Mouse (Mus musculus) erythroblast, embryonic 14.5 days (primary cell): Measurements from ENCODE around the gene Trpm3. TPM values are rescaled to one million over a fixed set of nuclear protein-coding genes. Genes with fewer than 3 reads are reported as not detected.

Experiments
- H3K27me3 ChIP-seq: 2 replicates; pipeline ENCODE4 v1.6.1; 2012; ENCODE audit warnings: inconsistent platforms; ENCODE audit not compliant: control insufficient read depth
- H3K36me3 ChIP-seq: 2 replicates; pipeline ENCODE4 v1.6.1; 2012; ENCODE audit warnings: mild to moderate bottlenecking, inconsistent platforms; ENCODE audit not compliant: control insufficient read depth
- H3K4me1 ChIP-seq: 2 replicates; pipeline ENCODE4 v1.6.1; 2012; ENCODE audit warnings: inconsistent platforms; ENCODE audit not compliant: control insufficient read depth
- H3K4me3 ChIP-seq: replicated peaks from 2 replicates; pipeline ENCODE3; 2012; ENCODE audit warnings: moderate library complexity, mild to moderate bottlenecking, inconsistent platforms
- H3K9me3 ChIP-seq: 2 replicates; pipeline ENCODE4 v1.6.1; 2012; ENCODE audit warnings: low read length, inconsistent platforms, mixed read lengths; ENCODE audit not compliant: control insufficient read depth
- GATA1 ChIP-seq: IDR thresholded peaks from 2 replicates; pipeline ENCODE4 v1.6.1; 2012; ENCODE audit warnings: low read length, inconsistent platforms, mixed read lengths
- TAL1 ChIP-seq: IDR thresholded peaks from 3 replicates; pipeline ENCODE4 v1.6.1; 2012; ENCODE audit warnings: low read length, inconsistent platforms, mixed read lengths
- polyA plus RNA-seq: library from polyadenylated mRNA; stranded (reverse); fragments of >175 nt; gene quantifications from 2 replicates; pipeline ENCODE4 v1.2.3, GENCODE M21; 2012

The Trpm3 gene
- polyA plus RNA-seq, 1 experiment, result 0.02 TPM

- no peak overlapping the region for H3K4me3 ChIP-seq
- H3K9me3 ChIP-seq, result no peaks in the 10 kb centered on the region
- H3K4me1 ChIP-seq, result no peaks in the 10 kb centered on the region
- no peak for TF ChIP-seq TAL1
- no peak for TF ChIP-seq GATA1
- H3K36me3 ChIP-seq, result no peaks in the 10 kb centered on the region
- peaks cover 2% of the 10 kb centered on the region for H3K27me3 ChIP-seq
Observed at GRCm38 (mm10) chr19:22451290-22451689, 312.4 kb downstream of the Trpm3 start.

GRCm38 (mm10) chr19:22456935-22457334, 318.1 kb downstream of the Trpm3 start:
- no peaks in the 10 kb centered on the region for H3K27me3 ChIP-seq
- no peaks in the 10 kb centered on the region for H3K4me1 ChIP-seq
- no peaks in the 10 kb centered on the region for H3K9me3 ChIP-seq
- no peaks in the 10 kb centered on the region for H3K36me3 ChIP-seq
- TF ChIP-seq GATA1, result no peak
- TF ChIP-seq TAL1, result no peak
- H3K4me3 ChIP-seq, result no peak overlapping the region

DNA sequence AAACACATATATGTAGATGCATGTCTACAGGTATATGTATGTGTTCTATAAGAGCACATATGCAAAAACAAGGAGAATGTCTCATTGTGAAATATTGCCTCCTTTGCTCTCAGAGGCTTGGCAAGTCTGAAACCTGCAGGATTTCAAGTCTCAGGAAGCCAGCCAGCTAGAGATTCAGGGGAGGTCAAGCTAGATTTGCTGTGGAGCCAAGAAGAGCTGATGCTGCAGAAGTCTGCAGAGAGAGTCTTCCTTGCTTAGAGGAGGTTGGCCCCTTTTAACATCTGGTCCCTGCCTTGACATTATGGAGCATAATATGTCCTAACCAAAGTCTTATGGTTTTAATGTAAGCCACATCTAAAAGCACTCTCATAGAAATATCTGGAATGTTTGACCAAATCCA, 323.2 kb downstream of the Trpm3 start:
- H3K4me3 ChIP-seq, result no peak overlapping the region
- TF ChIP-seq GATA1 (no peak), TAL1 (no peak)
- no peaks in the 10 kb centered on the region for H3K27me3 ChIP-seq
- no peaks in the 10 kb centered on the region for H3K36me3 ChIP-seq
- no peaks in the 10 kb centered on the region for H3K4me1 ChIP-seq
- no peaks in the 10 kb centered on the region for H3K9me3 ChIP-seq

- Histone ChIP-seq H3K4me1 (no peaks in the 10 kb centered on the region), H3K27me3 (no peaks in the 10 kb centered on the region), H3K36me3 (no peaks in the 10 kb centered on the region), H3K9me3 (no peaks in the 10 kb centered on the region), H3K4me3 (no peak overlapping the region)
- no peak for TF ChIP-seq TAL1
- TF ChIP-seq GATA1, result no peak
Observed at GRCm38 (mm10) chr19:22463506-22463905, 324.7 kb downstream of the Trpm3 start.

DNA sequence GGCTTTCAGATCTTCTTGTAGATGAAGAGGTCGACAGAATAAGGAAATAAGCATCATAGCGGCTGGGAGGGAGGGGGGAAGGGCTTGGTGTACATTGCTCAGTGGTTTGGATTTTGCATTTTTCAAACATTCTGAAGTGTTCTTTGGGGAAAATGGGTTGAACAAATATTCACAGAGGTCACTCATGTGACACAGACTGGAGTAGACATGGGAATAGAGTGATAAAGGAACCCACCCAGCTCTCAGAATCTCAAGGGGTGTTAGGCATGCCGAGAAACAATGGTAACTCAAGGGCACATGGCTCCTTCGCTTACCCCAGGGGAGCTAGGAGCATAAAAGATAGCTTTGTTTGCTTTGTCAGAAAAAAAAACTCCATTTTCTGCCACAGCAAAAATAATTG, 330.8 kb downstream of the Trpm3 start:
- H3K9me3 ChIP-seq, result no peaks in the 10 kb centered on the region
- no peak for TF ChIP-seq GATA1
- no peaks in the 10 kb centered on the region for H3K36me3 ChIP-seq
- H3K4me1 ChIP-seq, result no peaks in the 10 kb centered on the region
- no peak overlapping the region for H3K4me3 ChIP-seq
- H3K27me3 ChIP-seq, result no peaks in the 10 kb centered on the region

DNA sequence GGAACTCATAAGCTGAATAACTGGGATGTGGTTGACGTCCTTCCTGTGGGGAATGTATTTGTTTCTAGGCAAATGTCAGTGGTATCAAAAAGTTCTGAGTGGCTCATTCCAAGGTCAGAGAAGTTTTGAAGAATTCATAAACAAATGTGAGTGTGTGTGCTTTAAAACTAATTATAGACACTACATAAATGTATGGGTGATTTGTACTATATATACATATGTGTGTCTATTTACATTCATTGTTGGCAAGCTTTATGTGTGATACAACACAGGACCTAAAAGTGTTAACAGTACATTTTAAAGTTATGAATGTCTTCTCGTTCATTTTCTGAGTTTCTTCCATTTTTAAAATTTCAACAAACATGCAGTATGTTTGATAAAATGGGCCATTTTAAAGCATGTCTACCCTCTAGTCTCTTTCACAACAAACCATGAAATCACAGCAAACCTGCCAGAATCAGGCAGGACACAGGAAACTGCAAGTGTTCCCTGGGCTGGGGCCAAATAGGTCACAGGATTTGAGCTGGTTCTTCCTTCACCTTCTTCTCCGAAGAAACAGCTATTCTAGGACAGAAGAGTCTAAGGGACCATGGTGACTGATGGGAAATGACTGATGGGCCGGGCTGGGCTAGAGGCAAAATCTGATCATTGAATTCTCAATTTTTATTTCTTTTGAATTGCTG, 334.3 kb downstream of the Trpm3 start:
- no peaks in the 10 kb centered on the region for H3K36me3 ChIP-seq
- H3K4me3 ChIP-seq, result no peak overlapping the region
- no peaks in the 10 kb centered on the region for H3K9me3 ChIP-seq
- no peaks in the 10 kb centered on the region for H3K4me1 ChIP-seq
- no peak for TF ChIP-seq TAL1
- no peak for TF ChIP-seq GATA1
- H3K27me3 ChIP-seq, result no peaks in the 10 kb centered on the region

- Histone ChIP-seq H3K9me3 (no peaks in the 10 kb centered on the region; the same call in 1 of the 2 replicates), H3K4me3 (no peak overlapping the region)
Observed at GRCm38 (mm10) chr19:22478295-22478989, 339.6 kb downstream of the Trpm3 start.

GRCm38 (mm10) chr19:22503469-22503868, 364.6 kb downstream of the Trpm3 start:
- no peaks in the 10 kb centered on the region for H3K4me1 ChIP-seq
- no peaks in the 10 kb centered on the region for H3K27me3 ChIP-seq
- H3K36me3 ChIP-seq, result no peaks in the 10 kb centered on the region
- no peak overlapping the region for H3K4me3 ChIP-seq
- H3K9me3 ChIP-seq, result no peaks in the 10 kb centered on the region
- TF ChIP-seq GATA1 (no peak), TAL1 (no peak)

More at GRCm38 (mm10) chr19:22478295-22478989, 339.6 kb downstream of the Trpm3 start:
- H3K4me1 ChIP-seq, result no peaks in the 10 kb centered on the region
- H3K36me3 ChIP-seq, result no peaks in the 10 kb centered on the region
- TF ChIP-seq TAL1, result no peak
- no peak for TF ChIP-seq GATA1
- H3K27me3 ChIP-seq, result no peaks in the 10 kb centered on the region

DNA sequence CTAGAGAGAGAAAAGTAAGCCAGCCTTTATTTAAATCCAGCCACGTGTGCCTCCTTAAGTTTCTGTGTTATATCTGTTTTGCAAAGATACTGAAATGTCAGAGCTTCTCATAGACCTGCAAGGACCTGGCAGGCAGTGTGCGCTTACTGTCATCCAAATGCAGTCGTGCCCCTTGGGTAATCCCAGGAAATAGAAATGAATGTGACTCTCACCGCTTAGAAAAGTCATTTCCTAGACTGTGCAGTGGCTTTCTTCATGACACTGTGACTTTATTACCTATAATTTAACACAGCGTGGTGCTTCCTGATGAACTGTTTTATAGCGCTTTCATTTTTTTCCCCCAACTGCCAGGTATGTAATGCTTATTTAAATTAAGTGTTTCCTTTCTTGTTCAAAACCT, 379.7 kb downstream of the Trpm3 start:
- Histone ChIP-seq H3K9me3 (no peaks in the 10 kb centered on the region), H3K4me3 (no peak overlapping the region), H3K27me3 (no peaks in the 10 kb centered on the region), H3K36me3 (no peaks in the 10 kb centered on the region), H3K4me1 (no peaks in the 10 kb centered on the region)
- no peak for TF ChIP-seq GATA1
- TF ChIP-seq TAL1, result no peak
